Mouse (Mus musculus) liver, postnatal 0 days (tissue): ENCODE data around the gene Slc24a4.

Source experiments
- CTCF ChIP-seq: sonication (generic); IDR thresholded peaks from 2 replicates; pipeline ENCODE4 v1.5.1; 2016; ENCODE audit warnings: antibody characterized with exemption, low read depth
- EP300 ChIP-seq: IDR thresholded peaks from 2 replicates; pipeline ENCODE4 v1.6.1; 2016; ENCODE audit warnings: antibody characterized with exemption, low read depth, mild to moderate bottlenecking

GRCm38 (mm10) chr12:102243915-102244314 lies 115.4 kb downstream of the Slc24a4 start:
- TF ChIP-seq CTCF (no peak), EP300 (no peak)
